Mouse (Mus musculus): Measurements from ENCODE around the gene Ifna2. TPM values are rescaled to one million over a fixed set of nuclear protein-coding genes. Genes with fewer than 3 reads are reported as not detected.

The Ifna2 gene
- polyA plus RNA-seq, 1 experiment, result not detected

DNA sequence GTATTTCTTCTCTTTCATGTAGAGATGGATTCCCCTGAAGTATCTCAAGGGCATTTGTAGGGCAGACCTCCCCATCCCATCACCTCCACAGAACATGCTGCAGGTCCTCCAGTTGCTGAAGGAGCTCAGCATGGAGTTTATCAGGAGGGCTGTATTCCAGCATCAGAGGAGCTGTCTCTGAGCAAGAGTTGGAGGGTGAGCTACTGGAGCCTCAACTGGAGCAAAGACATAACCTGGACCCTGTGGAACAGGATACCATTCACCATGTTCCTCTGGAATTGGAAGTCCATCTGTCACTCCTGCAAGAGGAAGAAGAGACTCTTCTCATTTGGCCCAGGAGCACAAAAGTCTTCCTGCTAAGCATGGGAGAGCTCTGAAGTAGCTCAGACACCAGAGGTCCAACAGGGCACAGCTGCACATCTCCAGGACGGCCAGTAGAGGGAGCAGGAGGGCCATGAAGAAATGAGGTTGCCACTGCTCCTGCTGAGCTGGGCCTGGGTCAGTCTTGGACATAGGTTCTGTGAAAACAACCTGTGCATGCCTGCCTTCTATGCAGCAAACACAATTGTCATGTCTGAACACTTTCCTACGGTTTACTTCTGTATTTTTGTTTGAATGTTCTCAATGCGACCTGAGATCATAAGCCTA, 12.6 kb upstream of the Ifna2 start:
- WGBS, result 30% methylated on average over 3 of the region's 3 CpGs
- Histone ChIP-seq H3K27ac (ENCODE audit: insufficient read depth, low read depth, low read length) (no peak overlapping the region), H3K4me3 (ENCODE audit: low read depth, low read length) (no peak overlapping the region), H3K36me3 (ENCODE audit: control insufficient read depth, insufficient read depth, low read length) (no peaks in the 10 kb centered on the region), H3K27me3 (ENCODE audit: control insufficient read depth, insufficient read depth, low read length) (no peaks in the 10 kb centered on the region), H3K4me1 (ENCODE audit: control insufficient read depth, insufficient read depth, insufficient read length, low read length) (no peaks in the 10 kb centered on the region)
- no peak for TF ChIP-seq POLR2A (IDR thresholded peaks at IDR 0.05; ENCODE audit: low read depth, low read length)
- peak; percentile 99 for TF ChIP-seq CTCF (IDR thresholded peaks at IDR 0.05; ENCODE audit: extremely low read depth, insufficient read length, insufficient replicate concordance, low read depth, low read length)

GRCm38 (mm10) chr4:88693392-88693791, 9.7 kb upstream of the Ifna2 start:
- Histone ChIP-seq H3K27me3 (ENCODE audit: control insufficient read depth, insufficient read depth, low read length) (no peaks in the 10 kb centered on the region), H3K36me3 (ENCODE audit: control insufficient read depth, insufficient read depth, low read length) (no peaks in the 10 kb centered on the region), H3K4me3 (ENCODE audit: low read depth, low read length) (no peak overlapping the region), H3K4me1 (ENCODE audit: control insufficient read depth, insufficient read depth, insufficient read length, low read length) (no peaks in the 10 kb centered on the region), H3K27ac (ENCODE audit: insufficient read depth, low read depth, low read length) (no peak overlapping the region)
- WGBS, result 65% methylated on average over 2 of the region's 2 CpGs
- TF ChIP-seq CTCF (IDR thresholded peaks at IDR 0.05; ENCODE audit: extremely low read depth, insufficient read length, insufficient replicate concordance, low read depth, low read length) (no peak), POLR2A (IDR thresholded peaks at IDR 0.05; ENCODE audit: low read depth, low read length) (no peak)

DNA sequence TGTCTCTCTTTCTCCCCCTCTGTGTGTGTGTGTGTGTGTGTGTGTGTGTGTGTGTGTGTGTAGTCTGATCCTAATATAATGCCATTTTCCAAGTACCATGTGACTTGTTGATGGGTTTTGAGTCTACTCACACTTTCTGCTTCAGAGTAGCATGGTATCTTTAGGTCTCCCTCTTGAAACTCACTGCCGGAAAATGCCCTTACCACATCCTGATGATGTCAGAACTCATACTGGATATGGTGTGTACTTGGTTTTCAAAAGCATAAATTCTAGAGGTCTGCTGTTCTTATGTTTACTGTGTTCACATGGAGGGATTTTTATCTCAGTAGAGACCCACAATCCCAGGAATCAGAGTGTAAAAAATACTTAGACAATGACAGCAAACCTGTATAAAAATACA, 8.8 kb upstream of the Ifna2 start:
- TF ChIP-seq CTCF (IDR thresholded peaks at IDR 0.05; ENCODE audit: extremely low read depth, insufficient read length, insufficient replicate concordance, low read depth, low read length) (no peak), POLR2A (IDR thresholded peaks at IDR 0.05; ENCODE audit: low read depth, low read length) (no peak)
- no peaks in the 10 kb centered on the region for H3K36me3 ChIP-seq (ENCODE audit: control insufficient read depth, insufficient read depth, low read length)
- H3K27ac ChIP-seq (ENCODE audit: insufficient read depth, low read depth, low read length), result no peak overlapping the region
- H3K4me1 ChIP-seq (ENCODE audit: control insufficient read depth, insufficient read depth, insufficient read length, low read length), result no peaks in the 10 kb centered on the region
- no peak overlapping the region for H3K4me3 ChIP-seq (ENCODE audit: low read depth, low read length)
- 63% methylated on average over 1 of the region's 1 CpGs for WGBS
- H3K27me3 ChIP-seq (ENCODE audit: control insufficient read depth, insufficient read depth, low read length), result no peaks in the 10 kb centered on the region

GRCm38 (mm10) chr4:88691259-88691658, 7.5 kb upstream of the Ifna2 start, which contains the start of gene Ifnab:
TSS of gene Ifnab (minus strand) at chr4:88691359.
- Histone ChIP-seq H3K27me3 (ENCODE audit: control insufficient read depth, insufficient read depth, low read length) (no peaks in the 10 kb centered on the region), H3K27ac (ENCODE audit: insufficient read depth, low read depth, low read length) (no peak within 1 kb of the TSS), H3K4me3 (ENCODE audit: low read depth, low read length) (no peak within 1 kb of the TSS), H3K36me3 (ENCODE audit: control insufficient read depth, insufficient read depth, low read length) (no peaks in the 10 kb centered on the region), H3K4me1 (ENCODE audit: control insufficient read depth, insufficient read depth, insufficient read length, low read length) (no peaks in the 10 kb centered on the region)
- 62% methylated on average over 2 of the region's 2 CpGs for WGBS
- TF ChIP-seq CTCF (IDR thresholded peaks at IDR 0.05; ENCODE audit: extremely low read depth, insufficient read length, insufficient replicate concordance, low read depth, low read length) (no peak), POLR2A (IDR thresholded peaks at IDR 0.05; ENCODE audit: low read depth, low read length) (no peak)

DNA sequence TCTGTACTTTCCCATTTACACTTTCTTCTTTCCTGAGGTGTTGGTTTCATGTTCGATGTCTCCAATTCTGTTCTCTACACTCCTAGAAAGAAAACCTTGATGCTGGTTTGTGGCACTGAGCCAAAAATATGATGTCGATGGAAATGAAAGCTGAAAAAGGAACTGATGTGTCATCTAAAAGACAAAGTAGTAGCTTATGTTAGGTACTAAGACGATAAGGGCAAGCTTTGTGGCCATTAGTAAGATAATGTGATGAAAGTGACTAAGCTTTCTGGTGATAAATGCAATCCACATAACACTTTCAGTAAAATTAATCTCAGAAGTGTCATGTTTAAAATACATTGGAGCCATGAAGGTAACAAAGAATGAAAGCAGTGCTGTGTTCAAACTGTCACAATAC, 2.4 kb downstream of the Ifna2 start:
- Histone ChIP-seq H3K27me3 (ENCODE audit: control insufficient read depth, insufficient read depth, low read length) (no peaks in the 10 kb centered on the region), H3K4me1 (ENCODE audit: control insufficient read depth, insufficient read depth, insufficient read length, low read length) (no peaks in the 10 kb centered on the region), H3K36me3 (ENCODE audit: control insufficient read depth, insufficient read depth, low read length) (no peaks in the 10 kb centered on the region), H3K4me3 (ENCODE audit: low read depth, low read length) (no peak overlapping the region), H3K27ac (ENCODE audit: insufficient read depth, low read depth, low read length) (no peak overlapping the region)
- TF ChIP-seq POLR2A (IDR thresholded peaks at IDR 0.05; ENCODE audit: low read depth, low read length), result no peak
- no peak for TF ChIP-seq CTCF (IDR thresholded peaks at IDR 0.05; ENCODE audit: extremely low read depth, insufficient read length, insufficient replicate concordance, low read depth, low read length)
- 38% methylated on average over 3 of the region's 3 CpGs for WGBS

DNA sequence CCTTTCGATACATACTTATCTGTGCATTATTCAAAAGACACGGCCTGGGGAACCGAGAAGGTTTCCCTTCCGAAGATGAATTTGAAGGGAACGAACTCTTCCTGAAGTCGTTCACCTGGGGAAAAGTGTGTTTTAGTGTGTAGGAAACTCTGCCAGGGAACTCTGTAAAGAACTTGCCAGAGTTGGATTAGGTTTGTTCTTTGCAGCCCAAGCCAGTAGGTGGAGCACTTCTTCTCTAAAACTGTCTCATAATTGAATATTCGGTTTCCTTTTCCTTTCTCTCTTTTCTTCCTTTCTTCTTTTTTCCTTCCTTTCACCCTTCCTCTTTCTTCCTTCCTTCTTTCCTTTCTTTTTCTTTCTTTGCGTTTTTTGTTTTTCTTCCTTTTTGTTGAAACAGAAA, 3.4 kb downstream of the Ifna2 start:
- TF ChIP-seq POLR2A (IDR thresholded peaks at IDR 0.05; ENCODE audit: low read depth, low read length), result no peak
- TF ChIP-seq CTCF (IDR thresholded peaks at IDR 0.05; ENCODE audit: extremely low read depth, insufficient read length, insufficient replicate concordance, low read depth, low read length), result no peak
- Histone ChIP-seq H3K4me3 (ENCODE audit: low read depth, low read length) (no peak overlapping the region), H3K4me1 (ENCODE audit: control insufficient read depth, insufficient read depth, insufficient read length, low read length) (no peaks in the 10 kb centered on the region), H3K27me3 (ENCODE audit: control insufficient read depth, insufficient read depth, low read length) (no peaks in the 10 kb centered on the region), H3K36me3 (ENCODE audit: control insufficient read depth, insufficient read depth, low read length) (no peaks in the 10 kb centered on the region), H3K27ac (ENCODE audit: insufficient read depth, low read depth, low read length) (no peak overlapping the region)
- WGBS, result 44% methylated on average over 8 of the region's 8 CpGs

DNA sequence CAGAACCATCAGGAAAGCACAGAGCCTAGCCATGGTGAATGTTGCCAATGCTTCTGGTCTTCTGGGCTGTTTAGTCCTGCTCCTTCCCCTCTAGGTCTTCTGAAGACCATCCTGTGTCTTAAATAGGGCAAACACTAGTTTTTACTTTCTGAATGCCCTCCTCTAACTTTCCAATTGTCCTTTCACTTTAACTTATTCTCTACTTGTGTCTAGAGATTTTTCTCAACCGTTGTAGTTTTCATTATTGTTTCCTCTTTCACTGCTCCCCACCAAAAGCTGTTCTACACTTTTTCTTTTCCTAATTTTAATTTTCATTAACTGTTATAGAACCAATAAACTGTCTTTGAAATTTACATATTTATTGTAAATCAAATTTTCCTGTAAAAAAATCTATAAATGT, 6.9 kb downstream of the Ifna2 start, which contains the start of gene Ifna16:
Ifna16 (minus strand) TSS at position 101 of the 400 bp plus-strand sequence.
- Histone ChIP-seq H3K27ac (ENCODE audit: insufficient read depth, low read depth, low read length) (no peak within 1 kb of the TSS), H3K36me3 (ENCODE audit: control insufficient read depth, insufficient read depth, low read length) (no peaks in the 10 kb centered on the region), H3K27me3 (ENCODE audit: control insufficient read depth, insufficient read depth, low read length) (no peaks in the 10 kb centered on the region), H3K4me1 (ENCODE audit: control insufficient read depth, insufficient read depth, insufficient read length, low read length) (no peaks in the 10 kb centered on the region), H3K4me3 (ENCODE audit: low read depth, low read length) (no peak within 1 kb of the TSS)
- WGBS, result 72% methylated on average over 1 of the region's 1 CpGs
- no peak for TF ChIP-seq CTCF (IDR thresholded peaks at IDR 0.05; ENCODE audit: extremely low read depth, insufficient read length, insufficient replicate concordance, low read depth, low read length)
- no peak for TF ChIP-seq POLR2A (IDR thresholded peaks at IDR 0.05; ENCODE audit: low read depth, low read length)

All from small intestine, adult 2 months (tissue).